Mouse (Mus musculus) heart, embryonic 13.5 days (tissue): Measurements from ENCODE around the gene Gm10061. TPM values are rescaled to one million over a fixed set of nuclear protein-coding genes. Genes with fewer than 3 reads are reported as not detected.
"Not testable (repeated sequence)": the region's sequence is repeated elsewhere in the genome, so short reads cannot be mapped to it uniquely, and the experiment has no call there.

ENCODE experiments used
- ATAC-seq: fragments of 200-750 bp; cut with Nextera tagmentation; 2 replicates; pipeline ENCODE4 v1.8.0; 2017; ENCODE audit warnings: moderate TSS enrichment; ENCODE audit not compliant: insufficient number of reproducible peaks, low FRiP score, low TSS enrichment; ENCODE audit errors: extremely low read depth
- H3K27ac ChIP-seq: fragments of 300-500 bp; sonication (generic); replicated peaks from 2 replicates; pipeline ENCODE4 v1.5.1; 2015; ENCODE audit warnings: moderate library complexity, mild to moderate bottlenecking, inconsistent platforms
- H3K27me3 ChIP-seq: fragments of 300-500 bp; sonication (generic); replicated peaks from 2 replicates; pipeline ENCODE4 v1.6.1; 2015; ENCODE audit warnings: mild to moderate bottlenecking, inconsistent platforms
- H3K36me3 ChIP-seq: fragments of 300-500 bp; sonication (generic); 2 replicates; pipeline ENCODE4 v1.6.1; 2015; ENCODE audit warnings: mild to moderate bottlenecking, inconsistent platforms
- H3K4me1 ChIP-seq: fragments of 300-500 bp; sonication (generic); 2 replicates; pipeline ENCODE4 v1.6.1; 2015; ENCODE audit warnings: inconsistent platforms
- H3K4me2 ChIP-seq: fragments of 300-500 bp; sonication (generic); 2 replicates; pipeline ENCODE4 v1.6.1; 2015; ENCODE audit warnings: inconsistent platforms, mild to moderate bottlenecking, moderate library complexity
- H3K4me3 ChIP-seq: fragments of 300-500 bp; sonication (generic); 2 replicates; pipeline ENCODE4 v1.5.1; 2015; ENCODE audit warnings: moderate library complexity, mild to moderate bottlenecking, inconsistent platforms
- H3K9ac ChIP-seq: fragments of 300-500 bp; sonication (generic); 2 replicates; pipeline ENCODE4 v1.6.1; 2015; ENCODE audit warnings: inconsistent platforms, mild to moderate bottlenecking, moderate library complexity
- H3K9me3 ChIP-seq: fragments of 300-500 bp; sonication (generic); 2 replicates; pipeline ENCODE4 v1.6.1; 2016; ENCODE audit warnings: inconsistent platforms
- WGBS: fragments of 180-500 bp; shearing (Covaris S2); methylation state at CpG from one replicate; pipeline ENCODE4 v1.1.7; 2015; ENCODE audit warnings: mixed read lengths; 5-methylcytosine and 5-hydroxymethylcytosine counted together
- polyA plus RNA-seq: library from polyadenylated mRNA; unstranded; fragments of >200 nt; fragmentation: Nextera tagmentation; extraction: Ambion mirVana; gene quantifications from 2 replicates; pipeline ENCODE4 v1.2.1, GENCODE M21; 2015

Gene Gm10061
- not detected in 2 replicates for polyA plus RNA-seq

GRCm38 (mm10) chr16:89150786-89151185 lies at the start of gene Gm10061:
Gene Gm10061, plus strand, starts transcription at chr16:89151086.
- Histone ChIP-seq H3K9me3 (0 out of 2 replicates have a peak, but pooled peaks cover 15% of the 10 kb centered on the region), H3K27me3 (no peaks in the 10 kb centered on the region), H3K4me2 (no peak within 1 kb of the TSS), H3K4me3 (no peak within 1 kb of the TSS), H3K4me1 (no peaks in the 10 kb centered on the region), H3K36me3 (no peaks in the 10 kb centered on the region), H3K9ac (no peak within 1 kb of the TSS), H3K27ac (no peak within 1 kb of the TSS)
- WGBS, result 82% methylated on average over 1 of the region's 1 CpGs
- no peak for ATAC-seq

GRCm38 (mm10) chr16:89140551-89140950 lies 10.3 kb upstream of the Gm10061 start, which contains the start of gene Gm6358:
Gene Gm6358, plus strand, starts transcription at chr16:89140851.
- no peaks in the 10 kb centered on the region for H3K4me1 ChIP-seq
- no peaks in the 10 kb centered on the region for H3K27me3 ChIP-seq
- H3K4me3 ChIP-seq, result no peak within 1 kb of the TSS
- ATAC-seq, result no peak
- no peak within 1 kb of the TSS for H3K4me2 ChIP-seq
- 81% methylated on average over 1 of the region's 1 CpGs for WGBS
- peaks cover 4% of the 10 kb centered on the region; the same call in 1 of the 2 replicates for H3K9me3 ChIP-seq
- no peaks in the 10 kb centered on the region for H3K36me3 ChIP-seq
- H3K9ac ChIP-seq, result no peak within 1 kb of the TSS
- no peak within 1 kb of the TSS for H3K27ac ChIP-seq

- no peaks in the 10 kb centered on the region for H3K4me1 ChIP-seq
- H3K9me3 ChIP-seq, result peaks cover 14% of the 10 kb centered on the region; the same call in 1 of the 2 replicates
- WGBS, result 79% methylated on average over 4 of the region's 4 CpGs
- no peak within 1 kb of the TSS for H3K27ac ChIP-seq
- H3K9ac ChIP-seq, result no peak within 1 kb of the TSS
- H3K36me3 ChIP-seq, result no peaks in the 10 kb centered on the region
- no peak for ATAC-seq
- H3K27me3 ChIP-seq, result no peaks in the 10 kb centered on the region
- no peak within 1 kb of the TSS for H3K4me2 ChIP-seq
- H3K4me3 ChIP-seq, result no peak within 1 kb of the TSS
Measured at GRCm38 (mm10) chr16:89157652-89158051, 6.8 kb downstream of the Gm10061 start, which contains the start of gene Gm9789. Gene Gm9789, plus strand, starts transcription at chr16:89157952.

GRCm38 (mm10) chr16:89169190-89169589 lies 18.3 kb downstream of the Gm10061 start, which contains the start of gene Gm7735:
Gene Gm7735, plus strand, starts transcription at chr16:89169490.
- not testable (repeated sequence) for H3K9me3 ChIP-seq, ATAC-seq, H3K36me3 ChIP-seq, H3K4me1 ChIP-seq, H3K4me2 ChIP-seq, H3K4me3 ChIP-seq, H3K27me3 ChIP-seq, H3K27ac ChIP-seq, H3K9ac ChIP-seq

GRCm38 (mm10) chr16:89174435-89174834 lies 23.5 kb downstream of the Gm10061 start, which contains the start of gene 1110057P08Rik:
Gene 1110057P08Rik, plus strand, starts transcription at chr16:89174735.
- H3K9me3 ChIP-seq, result 0 out of 2 replicates have a peak, but pooled peaks cover 9% of the 10 kb centered on the region
- no peak within 1 kb of the TSS for H3K4me2 ChIP-seq
- H3K9ac ChIP-seq, result no peak within 1 kb of the TSS
- H3K4me1 ChIP-seq, result no peaks in the 10 kb centered on the region
- H3K36me3 ChIP-seq, result no peaks in the 10 kb centered on the region
- 64% methylated on average over 2 of the region's 2 CpGs for WGBS
- H3K27me3 ChIP-seq, result no peaks in the 10 kb centered on the region
- no peak for ATAC-seq
- no peak within 1 kb of the TSS for H3K27ac ChIP-seq
- no peak within 1 kb of the TSS for H3K4me3 ChIP-seq

- Histone ChIP-seq H3K4me1 (no peaks in the 10 kb centered on the region), H3K9me3 (0 out of 2 replicates have a peak, but pooled peaks cover 6% of the 10 kb centered on the region), H3K27me3 (no peaks in the 10 kb centered on the region), H3K4me2 (no peak overlapping the region), H3K36me3 (no peaks in the 10 kb centered on the region), H3K4me3 (no peak overlapping the region), H3K9ac (no peak overlapping the region), H3K27ac (no peak overlapping the region)
- 63% methylated on average over 4 of the region's 4 CpGs for WGBS
- no peak for ATAC-seq
Measured at GRCm38 (mm10) chr16:89188621-89189020, 37.7 kb downstream of the Gm10061 start.

Other genes with a start within 250 kb of the Gm10061 start
- gene Krtap19-9b, start 218.8 kb upstream of the Gm10061 start, polyA plus RNA-seq, result not detected in 2 replicates
- not detected in 2 replicates for gene Krtap16-3, start 188.2 kb upstream of the Gm10061 start, polyA plus RNA-seq
- gene Krtap22-2, start 140.3 kb upstream of the Gm10061 start, polyA plus RNA-seq, result not detected in 2 replicates
- not detected in 2 replicates for gene Gm10229, start 135.8 kb upstream of the Gm10061 start, polyA plus RNA-seq
- not detected in 2 replicates for gene Krtap6-1, start 119.4 kb upstream of the Gm10061 start, polyA plus RNA-seq
- not detected in 2 replicates for gene Gm10228, start 109.6 kb upstream of the Gm10061 start, polyA plus RNA-seq
- not detected in 2 replicates for gene Krtap6-5, start 103.2 kb upstream of the Gm10061 start, polyA plus RNA-seq
- not detected in 2 replicates for gene 1110025L11Rik, start 87.1 kb upstream of the Gm10061 start, polyA plus RNA-seq
- gene Krtap6-3, start 67.1 kb upstream of the Gm10061 start, polyA plus RNA-seq, result not detected in 2 replicates
- not detected in 2 replicates for gene Gm6358, start 10.2 kb upstream of the Gm10061 start, polyA plus RNA-seq
- not detected in 2 replicates for gene Gm9789, start 6.9 kb downstream of the Gm10061 start, polyA plus RNA-seq
- not detected in 2 replicates for gene Gm7735, start 18.4 kb downstream of the Gm10061 start, polyA plus RNA-seq
- not detected in 2 replicates for gene 1110057P08Rik, start 23.6 kb downstream of the Gm10061 start, polyA plus RNA-seq
- gene Krtap20-2, start 54.8 kb downstream of the Gm10061 start, polyA plus RNA-seq, result not detected in 2 replicates